Mouse (Mus musculus) spleen, postnatal 14 days (tissue): Measurements from ENCODE around the gene Rbm26.

Experiments used
- DNase-seq, 2 experiments: peaks; one replicate each; pipeline ENCODE4 v3.0.0; 2021 to 2022; ENCODE audit warnings: low spot score in 2 of 2

Rbm26 gene

GRCm38 (mm10) chr14:105177238-105177693 is at the start of gene Rbm26:
Gene Rbm26 (minus strand): TSS chr14:105177327.
- peak; percentile 91 to 92 for DNase-seq

- no peak for DNase-seq
Measured at GRCm38 (mm10) chr14:105225790-105226189, 48.7 kb upstream of the Rbm26 start.

- no peak for DNase-seq
Measured at GRCm38 (mm10) chr14:105222240-105222639, 45.1 kb upstream of the Rbm26 start.

GRCm38 (mm10) chr14:105219525-105220376 is 42.6 kb upstream of the Rbm26 start:
- DNase-seq = no peak

- DNase-seq = peak in 1 of 2 experiments; percentile 11
Measured at GRCm38 (mm10) chr14:105198401-105198800, 21.3 kb upstream of the Rbm26 start.

GRCm38 (mm10) chr14:105194682-105195081 is 17.6 kb upstream of the Rbm26 start:
- no peak for DNase-seq

- DNase-seq = no peak
Measured at GRCm38 (mm10) chr14:105184866-105185265, 7.7 kb upstream of the Rbm26 start.

- no peak for DNase-seq
Measured at GRCm38 (mm10) chr14:105182786-105183185, 5.7 kb upstream of the Rbm26 start.

- no peak for DNase-seq
Measured at GRCm38 (mm10) chr14:105179733-105180132, 2.6 kb upstream of the Rbm26 start.

GRCm38 (mm10) chr14:105178996-105179395 is 1.9 kb upstream of the Rbm26 start:
- DNase-seq = no peak

GRCm38 (mm10) chr14:105176381-105177168 is 552 bp downstream of the Rbm26 start:
- DNase-seq = peak; percentile 14 to 19

GRCm38 (mm10) chr14:105167181-105167580 is 9.9 kb downstream of the Rbm26 start:
- no peak for DNase-seq

- no peak for DNase-seq
Measured at GRCm38 (mm10) chr14:105164793-105165192, 12.3 kb downstream of the Rbm26 start.

- DNase-seq = no peak
Measured at GRCm38 (mm10) chr14:105161334-105161733, 15.8 kb downstream of the Rbm26 start.

- DNase-seq = no peak
Measured at GRCm38 (mm10) chr14:105158526-105158925, 18.6 kb downstream of the Rbm26 start.

GRCm38 (mm10) chr14:105134076-105134475 is 43.1 kb downstream of the Rbm26 start:
- no peak for DNase-seq

- no peak for DNase-seq
Measured at GRCm38 (mm10) chr14:105127715-105128385, 49.3 kb downstream of the Rbm26 start.

GRCm38 (mm10) chr14:105124513-105124912 is 52.6 kb downstream of the Rbm26 start:
- DNase-seq = no peak

GRCm38 (mm10) chr14:105115402-105115801 is 61.7 kb downstream of the Rbm26 start:
- no peak for DNase-seq

GRCm38 (mm10) chr14:105106252-105106651 is 70.9 kb downstream of the Rbm26 start:
- DNase-seq = no peak

GRCm38 (mm10) chr14:105098861-105099260 is 78.3 kb downstream of the Rbm26 start:
- DNase-seq = no peak

- DNase-seq = no peak
Measured at GRCm38 (mm10) chr14:105096221-105096620, 80.9 kb downstream of the Rbm26 start.
